Mouse (Mus musculus) stomach, postnatal 0 days (tissue): ENCODE data around the gene Arhgap22.

ENCODE experiments used
- CTCF ChIP-seq: IDR thresholded peaks from 2 replicates; pipeline ENCODE4 v1.5.1; 2016; ENCODE audit warnings: antibody characterized with exemption, low read depth, mild to moderate bottlenecking, moderate library complexity
- EP300 ChIP-seq: optimal IDR thresholded peaks from 2 replicates; pipeline ENCODE3; 2016; ENCODE audit warnings: antibody characterized with exemption

DNA sequence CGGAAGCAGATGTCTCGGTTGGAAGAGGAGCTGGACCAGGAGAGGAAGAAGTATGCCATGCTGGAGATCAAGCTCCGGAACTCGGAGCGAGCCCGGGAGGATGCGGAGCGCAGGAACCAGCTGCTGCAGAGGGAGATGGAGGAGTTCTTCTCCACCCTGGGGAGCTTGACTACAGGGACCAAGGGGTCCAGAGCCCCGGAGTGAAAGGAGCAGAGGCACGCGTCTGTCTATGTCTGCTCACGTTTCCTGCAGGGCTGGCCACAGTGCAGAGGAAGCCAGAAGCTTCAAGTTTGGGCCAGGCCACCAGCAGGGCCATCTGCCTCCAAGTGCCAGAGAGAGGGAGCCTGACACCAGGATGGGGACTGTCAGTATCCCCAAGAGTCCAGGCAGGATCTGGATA is 155.5 kb downstream of the Arhgap22 start:
- TF ChIP-seq CTCF (no peak), EP300 (no peak)
